In the genomic region with DNA sequence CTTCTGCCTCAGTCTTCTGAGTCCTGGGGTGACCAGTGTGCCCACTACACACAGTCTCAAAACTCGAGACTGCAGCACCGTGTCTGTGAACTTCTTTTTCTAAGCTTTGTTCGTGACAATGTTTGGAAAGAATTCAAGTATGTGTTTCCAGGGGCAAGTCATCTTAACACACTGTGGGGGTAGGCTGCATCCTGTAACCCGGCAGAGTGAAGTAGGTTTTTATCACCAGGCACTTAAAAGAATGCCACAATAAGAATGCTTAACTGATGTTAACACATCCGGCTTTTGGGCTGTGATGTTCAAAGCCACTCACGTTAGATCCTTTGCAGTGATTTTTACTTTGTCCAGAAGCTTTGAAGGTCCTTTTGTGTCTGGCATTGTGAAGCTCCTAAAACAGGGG, we compare ENCODE assay signal across 13 mouse cellular contexts. TPM values are rescaled to one million over a fixed set of nuclear protein-coding genes. Genes with fewer than 3 reads are reported as not detected.
DNase-seq lines count a peak whose midpoint lies in the region; ATAC-seq and TF ChIP-seq lines count a peak whose summit lies in the region.
"Had no signal": no experiment of that assay in that cellular context is flagged by ENCODE, and none has a peak within 500 bp of the region (broad histone marks: within the 10 kb centered on the region; RNA-seq: fewer than 3 reads in every experiment).

No protein-coding gene starts in this region.

- intact Hi-C loops in heart, postnatal 36 days (cut with DNase I) = no loop called here

- WGBS in kidney, postnatal 0 days = 39% methylated on average over 6 of the region's 6 CpGs

- H3K36me3 ChIP-seq in kidney, postnatal 0 days (ENCODE audit: insufficient read depth, low read length) = no peaks in the 10 kb centered on the region

- H3K4me1 ChIP-seq in kidney, postnatal 0 days (replicated peaks; ENCODE audit: insufficient read depth, low read length) = no peaks in the 10 kb centered on the region
- no peaks in the 10 kb centered on the region; the same call in 1 of the 2 replicates for H3K4me1 ChIP-seq in brown adipose tissue, adult 24 weeks (ENCODE audit: control insufficient read depth, insufficient read depth, insufficient read length, low read length)

- no peak overlapping the region for H3K9ac ChIP-seq in kidney, postnatal 0 days (ENCODE audit: low read depth, low read length)

- no peaks in the 10 kb centered on the region for H3K9me3 ChIP-seq in kidney, postnatal 0 days (replicated peaks; ENCODE audit: low read length)

- H3K4me3 ChIP-seq in kidney, postnatal 0 days (replicated peaks; ENCODE audit: low read depth, low read length) = no peak overlapping the region
- H3K4me3 ChIP-seq in brown adipose tissue, adult 24 weeks (ENCODE audit: insufficient read depth, low read depth, low read length) = no peak overlapping the region
- H3K4me3 ChIP-seq: megakaryocyte, embryonic 14.5 days had no signal

- H3K4me2 ChIP-seq in kidney, postnatal 0 days (ENCODE audit: low read length) = no peak overlapping the region

- DNase-seq in heart, adult 11 months = peak; percentile 85
- no peak for DNase-seq in heart, postnatal 36 days
- no peak for DNase-seq in kidney, postnatal 0 days (ENCODE audit: low spot score)
- no peak for DNase-seq in kidney, adult 8-10 months
- peak; percentile 45 for DNase-seq in 3134 (ENCODE audit: extremely low read depth, insufficient read length, low spot score)
- DNase-seq in cerebellum, adult 11 months = no peak
- DNase-seq in adrenal gland, postnatal 4 days (ENCODE audit: low spot score in 2 of 2) = no peak
- DNase-seq: adrenal gland, adult 8-10 months; B cell, adult 2 months; cerebellum, postnatal 36 days; spleen, adult 18-20 months had no signal

- peak overlapping the region; percentile 34; the same call in 1 of the 2 replicates for H3K27ac ChIP-seq in kidney, postnatal 0 days
- peak overlapping the region; percentile 93 for H3K27ac ChIP-seq in brown adipose tissue, adult 24 weeks (replicated peaks; ENCODE audit: low read depth, low read length)

- H3K27me3 ChIP-seq in kidney, postnatal 0 days (ENCODE audit: insufficient read depth, low read length) = no peaks in the 10 kb centered on the region

- no peak for TF ChIP-seq CTCF in kidney, postnatal 0 days (IDR thresholded peaks at IDR 0.05; ENCODE audit: low read depth)

- ATAC-seq in kidney, postnatal 0 days (replicated peaks; ENCODE audit: low FRiP score, low read depth) = no peak

RNA-seq across cellular contexts. Expression of gene Dhx40, which starts 20.9 kb away (rescaled TPM):
- total RNA-seq in heart, postnatal 36 days (2021) = 10 to 100 TPM; 18.7 to 18.9 TPM
- 30.7 and 33.3 TPM in 2 replicates for polyA plus RNA-seq in kidney, postnatal 0 days (2015; fragmentation: Nextera tagmentation; extraction: Ambion mirVana)
- 18.5 and 20.4 TPM in 2 replicates for polyA plus RNA-seq in brown adipose tissue, adult 24 weeks (2012; ENCODE audit: insufficient read depth, insufficient read length, missing spikeins)
- total RNA-seq in adrenal gland, postnatal 4 days (2021) = 10 to 100 TPM; 40.1 to 41.1 TPM

Comparison
In these comparisons a context has a peak if more than half of its experiments do, and no peak if none do; other contexts are left out.
1. DNase-seq: peak in heart, adult 11 months (single experiment) and 3134 (single experiment); none in heart, postnatal 36 days (0 of 2), kidney, postnatal 0 days (single experiment), kidney, adult 8-10 months (0 of 2), cerebellum, adult 11 months (single experiment) and adrenal gland, postnatal 4 days (0 of 2).